Mouse (Mus musculus): ENCODE data around the gene Stambpl1. TPM values are rescaled to one million over a fixed set of nuclear protein-coding genes. Genes with fewer than 3 reads are reported as not detected.
A peak's percentile ranks its signal among the peaks of the same experiment; 100 is the strongest.

The Stambpl1 gene
- total and polyA plus RNA-seq, 2 experiments from 2014 or later = 19.3 to 31.4 TPM

GRCm38 (mm10) chr19:34256149-34256548 lies 64.1 kb downstream of the Stambpl1 start:
- ATAC-seq (ENCODE audit: low FRiP score) = no peak
- 84% methylated on average over 5 of the region's 5 CpGs for WGBS

GRCm38 (mm10) chr19:34256936-34257335 lies 64.9 kb downstream of the Stambpl1 start:
- Histone ChIP-seq H3K27ac (ENCODE audit: low read depth, low read length) (no peak overlapping the region), H3K4me2 (ENCODE audit: low read depth, low read length, poor library complexity, severe bottlenecking) (no peak overlapping the region), H3K36me3 (ENCODE audit: insufficient read depth, low read length) (no peaks in the 10 kb centered on the region), H3K4me1 (ENCODE audit: insufficient read depth, low read length) (no peaks in the 10 kb centered on the region), H3K4me3 (ENCODE audit: low read depth, low read length) (no peak overlapping the region), H3K9me3 (ENCODE audit: low read length) (no peaks in the 10 kb centered on the region), H3K27me3 (ENCODE audit: insufficient read depth, low read length) (no peaks in the 10 kb centered on the region), H3K9ac (replicated peaks; ENCODE audit: low read length, poor library complexity, severe bottlenecking) (no peak overlapping the region)
- no peak for TF ChIP-seq CTCF (IDR thresholded peaks at IDR 0.05)
- WGBS = 93% methylated on average over 2 of the region's 2 CpGs
- DNase-seq (ENCODE audit: low spot score) (no peak), ATAC-seq (ENCODE audit: low FRiP score) (no peak)

More at GRCm38 (mm10) chr19:34256149-34256548, 64.1 kb downstream of the Stambpl1 start:
- H3K27ac ChIP-seq (ENCODE audit: low read depth, low read length) = no peak overlapping the region
- no peak for DNase-seq (ENCODE audit: low spot score)
- TF ChIP-seq CTCF (IDR thresholded peaks at IDR 0.05) = no peak
- no peak overlapping the region for H3K4me2 ChIP-seq (ENCODE audit: low read depth, low read length, poor library complexity, severe bottlenecking)
- 0 out of 2 replicates have a peak, but pooled peaks cover 3% of the 10 kb centered on the region for H3K27me3 ChIP-seq (ENCODE audit: insufficient read depth, low read length)
- H3K4me1 ChIP-seq (ENCODE audit: insufficient read depth, low read length) = no peaks in the 10 kb centered on the region
- H3K4me3 ChIP-seq (ENCODE audit: low read depth, low read length) = no peak overlapping the region
- no peaks in the 10 kb centered on the region for H3K9me3 ChIP-seq (ENCODE audit: low read length)
- no peak overlapping the region for H3K9ac ChIP-seq (replicated peaks; ENCODE audit: low read length, poor library complexity, severe bottlenecking)
- no peaks in the 10 kb centered on the region for H3K36me3 ChIP-seq (ENCODE audit: insufficient read depth, low read length)

DNA sequence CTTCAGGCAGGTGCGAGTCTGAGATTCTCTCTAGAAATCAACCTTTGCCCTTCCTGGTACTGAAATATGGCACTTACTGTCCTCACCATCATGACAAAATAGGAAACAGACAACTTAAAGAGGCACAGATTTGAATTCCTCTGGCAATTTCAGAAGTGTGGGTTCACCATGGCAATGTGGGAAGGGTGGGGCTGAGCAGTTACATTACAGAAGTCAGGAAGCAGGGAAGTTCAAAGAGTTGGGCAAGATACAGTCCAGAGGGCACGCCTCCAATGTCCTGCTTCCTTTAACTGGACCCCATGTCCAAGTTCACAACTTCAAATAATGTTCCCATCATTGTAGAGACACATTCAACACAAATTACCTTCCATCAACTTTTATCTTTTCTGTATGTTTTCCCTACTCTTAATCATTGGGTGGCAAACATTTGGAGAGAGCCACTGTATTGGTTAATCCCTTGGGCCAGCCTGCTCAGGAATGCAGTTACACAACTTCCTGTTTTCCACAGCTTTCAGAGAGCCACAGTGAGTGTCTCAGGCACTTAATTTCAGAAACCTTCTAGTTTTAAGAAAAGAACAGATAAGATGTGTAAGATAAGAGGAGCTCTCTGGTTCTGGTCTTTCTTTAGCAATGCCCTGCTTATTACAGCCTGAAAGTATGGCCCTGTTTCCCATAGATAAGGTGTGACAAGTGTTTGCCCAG lies 70.4 kb downstream of the Stambpl1 start:
- ATAC-seq (ENCODE audit: low FRiP score) (no peak), DNase-seq (ENCODE audit: low spot score) (no peak)
- TF ChIP-seq CTCF (IDR thresholded peaks at IDR 0.05) = no peak
- no peak overlapping the region for H3K4me2 ChIP-seq (ENCODE audit: low read depth, low read length, poor library complexity, severe bottlenecking)
- H3K36me3 ChIP-seq (ENCODE audit: insufficient read depth, low read length) = no peaks in the 10 kb centered on the region
- no peaks in the 10 kb centered on the region for H3K9me3 ChIP-seq (ENCODE audit: low read length)
- no peaks in the 10 kb centered on the region for H3K27me3 ChIP-seq (ENCODE audit: insufficient read depth, low read length)
- no peak overlapping the region for H3K9ac ChIP-seq (replicated peaks; ENCODE audit: low read length, poor library complexity, severe bottlenecking)
- no peak overlapping the region for H3K27ac ChIP-seq (ENCODE audit: low read depth, low read length)
- no peaks in the 10 kb centered on the region for H3K4me1 ChIP-seq (ENCODE audit: insufficient read depth, low read length)
- WGBS = 83% methylated on average over 2 of the region's 2 CpGs
- H3K4me3 ChIP-seq (ENCODE audit: low read depth, low read length) = no peak overlapping the region

DNA sequence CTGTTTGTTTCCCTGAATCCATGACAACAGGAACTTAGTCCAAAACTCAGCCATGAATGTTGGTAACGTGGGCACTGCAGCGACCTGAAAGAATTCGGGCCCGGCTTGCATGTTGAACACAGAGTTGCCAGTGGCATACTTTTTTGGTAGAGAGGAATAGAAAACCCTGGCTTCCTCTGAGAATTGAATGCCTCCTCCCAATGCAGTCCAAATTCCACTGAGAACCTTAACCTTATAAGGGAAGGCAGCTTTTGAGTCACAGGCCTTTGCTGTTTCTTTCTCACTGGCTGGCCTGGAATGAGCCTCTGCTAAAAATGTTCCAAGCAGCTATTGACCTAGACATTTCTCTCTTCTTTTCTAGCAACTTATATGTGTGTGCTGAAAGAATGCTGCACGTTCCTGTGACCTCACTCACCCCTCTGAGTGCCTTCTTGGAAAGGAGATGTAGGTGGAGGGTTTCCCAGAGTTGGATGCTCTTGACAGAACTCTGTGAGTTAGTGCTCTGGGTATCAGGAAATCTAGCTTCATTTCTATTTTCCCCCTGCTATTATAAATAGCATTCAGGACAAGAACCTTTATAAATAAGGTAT lies 73.7 kb downstream of the Stambpl1 start:
- H3K9ac ChIP-seq (replicated peaks; ENCODE audit: low read length, poor library complexity, severe bottlenecking) = no peak overlapping the region
- H3K4me2 ChIP-seq (ENCODE audit: low read depth, low read length, poor library complexity, severe bottlenecking) = no peak overlapping the region
- H3K27ac ChIP-seq (ENCODE audit: low read depth, low read length) = no peak overlapping the region
- DNase-seq (ENCODE audit: low spot score) = peak; percentile 28
- no peak for TF ChIP-seq CTCF (IDR thresholded peaks at IDR 0.05)
- H3K4me1 ChIP-seq (ENCODE audit: insufficient read depth, low read length) = no peaks in the 10 kb centered on the region
- no peak for ATAC-seq (ENCODE audit: low FRiP score)
- H3K9me3 ChIP-seq (ENCODE audit: low read length) = no peaks in the 10 kb centered on the region
- 60% methylated on average over 5 of the region's 5 CpGs for WGBS
- H3K36me3 ChIP-seq (ENCODE audit: insufficient read depth, low read length) = no peaks in the 10 kb centered on the region
- no peak overlapping the region for H3K4me3 ChIP-seq (ENCODE audit: low read depth, low read length)
- H3K27me3 ChIP-seq (ENCODE audit: insufficient read depth, low read length) = no peaks in the 10 kb centered on the region

DNA sequence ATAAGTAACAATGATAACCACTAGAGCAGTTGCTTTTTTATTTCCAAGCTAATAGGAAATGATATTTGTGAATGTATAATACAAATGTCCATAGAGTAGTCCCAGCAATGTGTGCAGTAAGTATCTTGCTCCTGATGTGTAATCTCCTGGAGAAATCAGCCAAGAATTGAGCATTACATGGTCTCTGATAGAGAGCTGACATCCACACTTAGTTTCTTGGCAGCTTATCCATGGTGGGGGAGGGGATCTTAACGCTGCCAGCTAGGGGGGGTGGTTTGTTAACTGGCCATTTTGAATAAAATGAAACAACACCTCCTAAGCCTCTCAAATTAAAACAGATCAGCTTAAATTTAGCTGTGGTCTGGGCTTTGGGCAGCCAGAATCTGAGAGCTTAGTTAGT lies 77.0 kb downstream of the Stambpl1 start:
- Histone ChIP-seq H3K9me3 (ENCODE audit: low read length) (no peaks in the 10 kb centered on the region), H3K27ac (ENCODE audit: low read depth, low read length) (no peak overlapping the region), H3K27me3 (ENCODE audit: insufficient read depth, low read length) (no peaks in the 10 kb centered on the region), H3K36me3 (ENCODE audit: insufficient read depth, low read length) (no peaks in the 10 kb centered on the region), H3K9ac (replicated peaks; ENCODE audit: low read length, poor library complexity, severe bottlenecking) (no peak overlapping the region), H3K4me3 (ENCODE audit: low read depth, low read length) (no peak overlapping the region), H3K4me2 (ENCODE audit: low read depth, low read length, poor library complexity, severe bottlenecking) (no peak overlapping the region), H3K4me1 (ENCODE audit: insufficient read depth, low read length) (no peaks in the 10 kb centered on the region)
- WGBS = 37% methylated on average over 1 of the region's 1 CpGs
- no peak for DNase-seq (ENCODE audit: low spot score)
- no peak for ATAC-seq (ENCODE audit: low FRiP score)
- no peak for TF ChIP-seq CTCF (IDR thresholded peaks at IDR 0.05)

DNA sequence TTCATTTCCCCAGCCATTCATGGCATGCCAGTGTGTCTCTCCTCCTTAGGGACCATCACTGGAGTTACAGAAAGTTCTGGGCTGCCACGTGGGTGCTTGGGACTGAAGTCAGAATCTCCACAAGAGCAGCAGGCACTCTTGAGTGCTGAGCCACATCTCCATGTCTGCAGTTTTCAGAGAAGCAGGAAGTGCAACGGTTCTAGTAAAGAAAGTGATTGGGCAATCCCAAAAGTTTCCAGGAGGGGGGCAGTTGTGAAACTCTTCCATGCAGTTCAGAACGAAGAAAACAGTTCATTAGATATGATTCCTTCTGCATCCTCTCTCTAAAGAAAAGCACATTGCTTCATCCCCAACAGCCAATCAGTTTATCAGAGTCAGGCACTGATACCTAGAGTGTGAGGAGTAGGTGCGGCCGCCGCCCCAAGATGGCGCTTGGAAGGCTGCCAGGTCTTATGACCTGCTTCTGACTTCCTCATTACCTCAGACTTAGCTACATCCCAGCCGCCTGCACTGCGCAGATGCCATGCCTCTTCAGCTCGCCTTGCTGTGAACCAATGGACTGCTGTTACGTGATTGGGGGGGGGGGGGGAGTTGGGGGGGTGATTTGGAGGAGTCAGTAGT lies 78.2 kb downstream of the Stambpl1 start:
- no peaks in the 10 kb centered on the region for H3K36me3 ChIP-seq (ENCODE audit: insufficient read depth, low read length)
- no peak overlapping the region for H3K4me2 ChIP-seq (ENCODE audit: low read depth, low read length, poor library complexity, severe bottlenecking)
- no peak overlapping the region for H3K4me3 ChIP-seq (ENCODE audit: low read depth, low read length)
- no peak overlapping the region for H3K27ac ChIP-seq (ENCODE audit: low read depth, low read length)
- H3K9ac ChIP-seq (replicated peaks; ENCODE audit: low read length, poor library complexity, severe bottlenecking) = no peak overlapping the region
- TF ChIP-seq CTCF (IDR thresholded peaks at IDR 0.05) = no peak
- no peaks in the 10 kb centered on the region for H3K9me3 ChIP-seq (ENCODE audit: low read length)
- H3K4me1 ChIP-seq (ENCODE audit: insufficient read depth, low read length) = no peaks in the 10 kb centered on the region
- no peak for DNase-seq (ENCODE audit: low spot score)
- no peak for ATAC-seq (ENCODE audit: low FRiP score)
- no peaks in the 10 kb centered on the region for H3K27me3 ChIP-seq (ENCODE audit: insufficient read depth, low read length)
- WGBS = 88% methylated on average over 11 of the region's 11 CpGs
